Mouse (Mus musculus) gastrocnemius, adult 2 months (tissue): Measurements from ENCODE around the gene Rin2. TPM values are rescaled to one million over a fixed set of nuclear protein-coding genes. Genes with fewer than 3 reads are reported as not detected.
A peak's percentile ranks its signal among the peaks of the same experiment; 100 is the strongest.

Experiments
- DNase-seq: peaks from one replicate; pipeline ENCODE4 v3.0.0; 2022
- H3K27ac ChIP-seq: fragments of 200-600 bp; 2 replicates; pipeline ENCODE4 v1.8.1; 2022; ENCODE audit warnings: mild to moderate bottlenecking
- H3K4me3 ChIP-seq: fragments of 200-600 bp; 2 replicates; pipeline ENCODE4 v1.8.1; 2022; ENCODE audit warnings: mild to moderate bottlenecking, moderate library complexity
- CTCF ChIP-seq: fragments of 200-600 bp; IDR thresholded peaks from 2 replicates; pipeline ENCODE4 v1.8.1; 2022; ENCODE audit warnings: antibody characterized with exemption, mild to moderate bottlenecking, moderate library complexity
- intact Hi-C: fragments of 180-260 bp; cut with DNase I; formaldehyde crosslinking; loops from one replicate; pipeline ENCODE4 v1.15.1; 2025
- total RNA-seq, 2 experiments: library from RNA; stranded (reverse); gene quantifications; 2 replicates each; pipeline ENCODE4 v1.2.3; 2021

Gene Rin2
- total RNA-seq, 2 experiments from 2014 or later, result 10.3 to 11.5 TPM

- Histone ChIP-seq H3K27ac (peak overlapping the region; percentile 38; the same call in 1 of the 2 replicates), H3K4me3 (no peak overlapping the region)
- peak; percentile 18 for DNase-seq
- intact Hi-C loops, result no loop called here
- no peak for TF ChIP-seq CTCF
These were observed 49.3 kb downstream of the Rin2 start for GRCm38 (mm10) chr2:145724288-145724687.

- DNase-seq, result no peak
- H3K4me3 ChIP-seq, result no peak overlapping the region
- no peak for TF ChIP-seq CTCF
- H3K27ac ChIP-seq, result no peak overlapping the region
- intact Hi-C loops, result no loop called here
These were observed 54.4 kb downstream of the Rin2 start for GRCm38 (mm10) chr2:145729414-145729813.

GRCm38 (mm10) chr2:145730189-145730880, 55.3 kb downstream of the Rin2 start:
- H3K4me3 ChIP-seq, result no peak overlapping the region
- no peak for DNase-seq
- H3K27ac ChIP-seq, result no peak overlapping the region
- intact Hi-C loops, result no loop called here
- no peak for TF ChIP-seq CTCF

DNA sequence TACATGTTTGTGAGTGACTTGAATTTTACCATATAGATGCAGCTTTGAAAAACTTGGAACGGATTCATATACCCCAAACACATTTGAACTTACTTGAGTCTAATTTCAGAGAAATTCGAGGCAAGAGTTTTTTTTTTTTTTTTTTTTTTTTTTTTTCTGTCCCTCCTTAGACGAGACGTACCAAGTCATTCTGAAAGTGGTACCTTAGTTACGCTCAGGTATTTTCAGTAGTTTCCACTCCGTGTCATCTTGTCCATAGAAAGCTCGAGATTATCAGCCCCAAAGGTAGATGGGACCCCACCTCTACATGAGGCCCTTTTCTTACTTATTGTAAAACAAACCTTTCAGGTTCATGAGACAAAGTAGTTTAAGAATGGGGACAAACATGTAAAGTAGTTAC, 55.9 kb downstream of the Rin2 start:
- no peak for TF ChIP-seq CTCF

DNA sequence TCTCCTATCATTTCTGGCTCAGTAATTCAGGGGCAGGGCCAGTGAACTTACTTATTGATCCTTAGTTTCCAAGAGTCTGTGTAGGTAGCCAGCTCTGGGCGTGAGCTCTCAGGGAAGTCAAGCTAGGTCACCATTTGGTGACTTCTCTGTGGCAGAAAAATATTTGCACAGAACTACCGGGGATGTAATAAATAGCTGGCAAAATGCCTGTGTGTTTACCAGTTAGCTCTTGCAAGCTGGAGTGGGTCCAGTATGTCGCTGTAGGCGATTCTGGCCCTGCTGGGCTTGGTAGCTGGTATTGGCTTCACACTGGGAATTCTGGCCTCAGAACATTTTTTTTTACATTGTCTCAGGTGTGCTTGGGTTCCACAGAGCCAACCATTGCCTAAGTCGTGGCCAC, 60.1 kb downstream of the Rin2 start:
- no peak for DNase-seq
- no peak overlapping the region for H3K4me3 ChIP-seq
- intact Hi-C loops, result no loop called here
- no peak overlapping the region for H3K27ac ChIP-seq
- TF ChIP-seq CTCF, result no peak

More for the DNA sequence above, 55.9 kb downstream of the Rin2 start:
- intact Hi-C loops, result no loop called here
- no peak for DNase-seq
- Histone ChIP-seq H3K27ac (no peak overlapping the region), H3K4me3 (no peak overlapping the region)

GRCm38 (mm10) chr2:145736543-145736942, 61.5 kb downstream of the Rin2 start:
- no peak for DNase-seq

DNA sequence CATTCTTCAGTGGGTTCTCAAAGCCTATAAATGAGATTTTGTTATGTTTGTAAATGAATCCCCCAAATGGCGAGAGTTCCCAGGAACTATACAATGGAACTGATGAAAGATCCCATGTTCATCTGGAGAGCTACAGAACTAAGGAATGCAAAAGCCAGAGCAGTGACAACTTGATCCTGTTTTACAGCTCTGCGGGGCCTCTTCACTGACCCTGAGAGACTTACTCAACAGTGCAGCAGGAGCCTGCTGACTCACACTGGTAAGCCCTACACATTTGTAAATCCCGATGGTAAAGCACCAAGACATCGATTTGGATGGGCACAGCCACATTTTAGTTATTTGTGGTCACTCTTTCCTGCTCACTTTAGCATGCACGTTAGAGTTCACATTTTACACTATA, 62.2 kb downstream of the Rin2 start:
- Histone ChIP-seq H3K4me3 (no peak overlapping the region), H3K27ac (no peak overlapping the region)
- intact Hi-C loops, result no loop called here
- no peak for TF ChIP-seq CTCF
- DNase-seq, result no peak

More at GRCm38 (mm10) chr2:145736543-145736942, 61.5 kb downstream of the Rin2 start:
- TF ChIP-seq CTCF, result no peak
- intact Hi-C loops, result no loop called here
- Histone ChIP-seq H3K4me3 (no peak overlapping the region), H3K27ac (no peak overlapping the region)

- TF ChIP-seq CTCF, result no peak
- Histone ChIP-seq H3K4me3 (no peak overlapping the region), H3K27ac (no peak overlapping the region)
- DNase-seq, result no peak
- intact Hi-C loops, result no loop called here
These were observed 65.7 kb downstream of the Rin2 start for GRCm38 (mm10) chr2:145740729-145741128.

- Histone ChIP-seq H3K4me3 (no peak overlapping the region), H3K27ac (0 out of 2 replicates have a peak overlapping the region, but pooled peaks have one; percentile 21)
- peak; percentile 44 for DNase-seq
- intact Hi-C loops, result no loop called here
- no peak for TF ChIP-seq CTCF
These were observed 68.0 kb downstream of the Rin2 start for GRCm38 (mm10) chr2:145742795-145743710.

DNA sequence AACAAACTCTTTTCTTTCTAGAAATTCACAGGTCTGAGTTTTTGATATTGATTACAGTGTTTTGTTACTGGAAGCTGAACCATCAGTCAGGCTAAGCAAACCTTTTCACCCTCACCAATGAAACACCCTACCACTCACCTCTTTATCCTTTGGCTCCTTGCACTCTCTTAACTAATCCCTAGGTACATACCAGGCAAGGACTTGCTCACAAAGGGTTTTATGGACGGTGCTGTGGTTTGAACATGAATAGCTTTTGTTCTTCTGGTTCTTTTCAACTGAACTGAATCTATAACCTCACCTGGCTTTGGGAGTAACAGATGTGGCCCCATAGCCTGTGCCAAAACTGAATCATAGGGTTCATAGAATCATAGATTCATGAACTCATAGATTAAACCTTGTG, 71.4 kb downstream of the Rin2 start:
- H3K27ac ChIP-seq, result no peak overlapping the region
- H3K4me3 ChIP-seq, result no peak overlapping the region
- intact Hi-C loops, result no loop called here
- no peak for TF ChIP-seq CTCF
- DNase-seq, result no peak

- no peak for DNase-seq
- TF ChIP-seq CTCF, result no peak
- intact Hi-C loops, result no loop called here
These were observed 74.6 kb downstream of the Rin2 start for GRCm38 (mm10) chr2:145749645-145750044.

GRCm38 (mm10) chr2:145752572-145752971, 77.6 kb downstream of the Rin2 start:
- no peak overlapping the region for H3K4me3 ChIP-seq
- H3K27ac ChIP-seq, result peak overlapping the region; percentile 13; the same call in 1 of the 2 replicates
- DNase-seq, result peak; percentile 40
- intact Hi-C loops, result no loop called here
- TF ChIP-seq CTCF, result no peak

More at GRCm38 (mm10) chr2:145749645-145750044, 74.6 kb downstream of the Rin2 start:
- Histone ChIP-seq H3K27ac (no peak overlapping the region), H3K4me3 (no peak overlapping the region)

DNA sequence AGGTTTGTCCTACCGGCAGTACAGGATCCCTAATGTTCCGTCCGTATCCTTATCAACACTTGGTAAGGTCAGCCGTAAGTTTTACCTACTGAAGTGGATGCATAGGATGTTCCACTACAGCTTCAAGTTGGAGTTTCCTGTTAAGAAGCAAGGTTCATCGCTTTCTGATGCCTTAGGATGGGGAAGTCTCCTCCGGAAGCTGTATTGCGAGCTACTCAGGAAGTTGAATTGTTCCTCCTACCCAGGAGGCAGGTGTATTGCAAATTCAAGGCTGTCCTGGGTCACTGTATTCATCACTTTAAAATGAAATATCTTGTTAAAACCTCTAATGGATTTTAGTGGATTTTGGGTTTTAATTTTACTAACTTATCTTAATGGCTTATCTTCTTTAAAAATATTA, 79.0 kb downstream of the Rin2 start:
- no peak for DNase-seq
- no peak for TF ChIP-seq CTCF
- intact Hi-C loops, result no loop called here
- no peak overlapping the region for H3K4me3 ChIP-seq
- H3K27ac ChIP-seq, result no peak overlapping the region
